Mouse (Mus musculus): ENCODE measurements at regions not wholly inside any gene's neighbourhood (a gene's known extent, or its start where the extent isn't known, plus 50 kb on each side); places are given as distances from the start of the nearest gene placed in this dataset.

GRCm38 (mm10) chr7:34534241-34534640 lies 122.3 kb downstream of the Kctd15 start:
- TF ChIP-seq CTCF (IDR thresholded peaks at IDR 0.05; ENCODE audit: borderline replicate concordance, insufficient read depth, low read length) (no peak), POLR2A (IDR thresholded peaks at IDR 0.05; ENCODE audit: low read depth, low read length) (no peak)

Measured in embryonic fibroblast, embryonic 13.5 days (primary cell).